Mouse (Mus musculus): ENCODE results near the gene Ano1.

Gene Ano1

DNA sequence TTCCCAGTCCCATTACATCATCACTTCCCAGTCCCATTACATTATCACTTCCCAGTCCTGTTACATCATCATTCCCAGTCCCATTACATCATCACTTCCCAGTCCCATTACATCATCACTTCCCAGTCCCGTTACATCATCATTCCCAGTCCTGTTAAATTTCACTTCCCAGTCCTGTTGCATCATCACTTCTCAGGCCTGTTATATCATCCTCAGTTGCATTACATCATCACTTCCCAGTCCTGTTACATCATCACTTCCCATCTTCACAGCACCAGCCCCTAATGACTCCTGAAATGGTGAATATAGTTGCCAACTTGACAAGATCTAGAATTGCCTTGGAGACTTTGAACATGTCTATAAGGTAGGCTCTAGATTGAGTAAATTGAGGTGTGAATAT, 17.1 kb upstream of the Ano1 start:
- in situ Hi-C loops (cut with MboI, MseI), result no loop called here

DNA sequence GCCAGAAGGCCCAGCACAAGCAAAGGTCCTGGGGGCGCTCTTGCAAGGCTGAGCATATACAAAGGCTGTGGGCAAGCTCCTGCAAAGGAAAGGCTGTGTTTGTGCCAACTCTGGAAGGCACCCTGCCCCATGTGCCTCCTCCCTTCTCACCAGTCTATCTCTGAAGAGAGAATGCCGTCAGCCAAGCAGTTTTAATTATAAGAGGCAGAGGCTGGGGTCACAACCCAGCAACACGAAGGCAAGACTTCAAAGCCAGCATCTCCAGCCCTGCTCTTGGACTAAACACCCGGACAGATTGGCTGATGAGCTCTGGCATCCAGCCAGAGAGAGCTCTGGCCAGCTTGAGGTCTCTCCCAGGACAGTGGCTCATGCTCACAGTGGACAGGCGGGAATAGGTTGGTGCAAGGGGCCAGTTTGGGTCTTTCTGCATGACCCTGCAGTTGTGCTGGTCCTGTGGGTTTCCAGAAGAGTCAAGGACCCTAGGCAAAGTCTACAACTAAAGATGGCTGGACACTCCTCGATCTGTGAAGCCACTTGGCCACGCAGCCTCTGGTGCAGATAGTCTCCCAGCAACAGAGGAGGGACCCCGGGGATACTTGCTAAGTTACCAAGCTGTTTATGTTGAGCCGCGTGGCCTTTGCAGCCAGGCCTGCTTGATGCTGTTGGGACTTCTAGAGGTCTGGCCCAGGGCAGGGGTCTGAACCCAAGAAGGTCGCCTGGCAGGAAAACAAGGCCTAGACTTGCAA, 12.9 kb upstream of the Ano1 start:
- in situ Hi-C loops (cut with MboI, MseI), result no loop called here

DNA sequence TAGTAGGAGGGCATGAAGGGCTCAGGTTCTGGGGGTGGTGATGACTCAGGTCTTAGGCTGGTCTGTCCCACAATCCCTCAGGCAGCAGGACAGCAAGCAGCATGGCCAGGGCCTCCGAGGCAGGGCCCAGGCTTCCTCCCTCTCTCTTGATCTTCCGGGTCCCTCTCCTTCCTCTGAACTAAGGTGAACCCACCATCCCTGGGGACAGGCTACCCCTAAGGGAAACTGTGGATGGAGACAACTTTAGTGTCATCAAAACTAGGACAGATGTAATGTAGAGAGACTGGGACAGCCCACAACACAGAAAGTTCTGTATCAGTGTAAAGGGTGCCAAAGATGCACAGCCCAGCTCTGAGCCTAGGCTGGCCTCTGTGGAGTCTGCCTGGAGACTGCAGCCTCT, 12.2 kb upstream of the Ano1 start:
- in situ Hi-C loops (cut with MboI, MseI), result no loop called here

DNA sequence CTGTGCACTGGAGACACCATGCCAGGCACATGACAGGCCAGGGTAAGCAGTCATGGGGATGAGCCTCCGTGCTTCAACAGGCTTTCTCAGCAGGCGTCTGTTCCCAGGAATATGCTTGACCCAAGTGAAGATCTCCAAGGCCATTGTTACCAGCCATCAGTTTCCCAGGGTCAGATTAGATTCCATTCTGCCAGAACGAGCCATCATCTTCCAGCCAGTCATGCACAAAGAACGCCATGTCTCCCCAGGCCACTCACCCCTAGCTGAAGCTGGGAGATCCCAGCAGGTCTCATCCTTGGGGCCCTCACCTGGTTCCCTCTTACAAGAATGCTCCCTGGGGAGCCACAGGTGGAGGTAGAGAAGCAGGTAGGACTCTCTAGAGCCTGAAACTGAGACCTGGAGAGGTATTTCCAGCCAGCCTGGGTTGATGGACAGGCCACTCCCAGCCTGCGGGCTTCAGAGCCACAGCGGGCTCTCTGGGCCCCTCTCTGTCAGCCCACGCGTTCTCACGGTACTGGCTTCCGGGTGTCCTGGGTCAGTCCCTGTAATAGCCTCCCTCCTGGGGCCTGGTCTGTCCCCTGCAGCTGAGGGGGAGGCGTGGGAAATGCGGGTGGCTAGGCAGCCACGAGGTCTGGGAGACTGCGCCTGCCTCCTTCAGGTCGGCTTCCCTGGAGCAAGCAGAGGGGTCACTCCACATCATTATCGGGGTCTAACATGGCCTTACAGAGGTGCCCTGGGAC, 10.9 kb upstream of the Ano1 start:
- in situ Hi-C loops (cut with MboI, MseI), result no loop called here

DNA sequence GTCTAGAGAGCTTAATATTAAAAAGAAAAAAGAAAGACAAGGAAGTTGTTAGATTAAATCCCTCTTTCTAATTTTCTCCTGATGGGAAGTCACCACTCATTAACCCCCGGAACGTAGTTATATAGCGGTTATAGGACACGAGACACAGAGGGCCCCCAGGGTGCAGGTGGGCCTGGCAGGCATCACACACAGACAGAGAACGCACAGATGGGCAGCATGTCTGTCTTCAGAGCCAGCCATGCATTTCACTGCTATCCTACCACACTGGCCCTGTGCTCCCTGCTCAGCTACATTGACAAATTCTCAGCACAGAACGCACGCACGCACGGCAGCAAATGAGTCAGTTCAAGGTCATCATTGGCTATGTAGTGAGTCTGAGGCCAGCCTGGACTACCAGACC, 8.5 kb upstream of the Ano1 start:
- in situ Hi-C loops (cut with MboI, MseI), result no loop called here

DNA sequence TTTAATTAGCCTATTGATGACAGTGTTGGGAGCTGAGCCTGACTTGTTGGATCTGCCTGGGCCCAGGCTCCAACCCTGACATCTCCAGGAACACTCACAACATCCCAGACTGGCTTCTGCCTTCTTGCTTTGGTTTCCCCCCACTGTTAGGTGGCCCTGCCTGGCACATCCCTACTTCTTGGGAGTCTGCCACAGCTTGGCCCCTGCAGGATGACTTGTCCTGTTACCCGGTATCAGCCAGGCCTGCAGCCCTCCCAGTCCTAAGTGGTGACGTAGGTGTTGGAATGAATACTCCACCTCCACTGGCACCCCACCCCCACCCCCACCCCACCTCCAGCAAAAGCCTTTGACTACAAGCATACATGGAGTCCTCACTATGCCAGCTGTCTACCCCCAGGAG, 7.7 kb upstream of the Ano1 start:
- in situ Hi-C loops (cut with MboI, MseI), result no loop called here

DNA sequence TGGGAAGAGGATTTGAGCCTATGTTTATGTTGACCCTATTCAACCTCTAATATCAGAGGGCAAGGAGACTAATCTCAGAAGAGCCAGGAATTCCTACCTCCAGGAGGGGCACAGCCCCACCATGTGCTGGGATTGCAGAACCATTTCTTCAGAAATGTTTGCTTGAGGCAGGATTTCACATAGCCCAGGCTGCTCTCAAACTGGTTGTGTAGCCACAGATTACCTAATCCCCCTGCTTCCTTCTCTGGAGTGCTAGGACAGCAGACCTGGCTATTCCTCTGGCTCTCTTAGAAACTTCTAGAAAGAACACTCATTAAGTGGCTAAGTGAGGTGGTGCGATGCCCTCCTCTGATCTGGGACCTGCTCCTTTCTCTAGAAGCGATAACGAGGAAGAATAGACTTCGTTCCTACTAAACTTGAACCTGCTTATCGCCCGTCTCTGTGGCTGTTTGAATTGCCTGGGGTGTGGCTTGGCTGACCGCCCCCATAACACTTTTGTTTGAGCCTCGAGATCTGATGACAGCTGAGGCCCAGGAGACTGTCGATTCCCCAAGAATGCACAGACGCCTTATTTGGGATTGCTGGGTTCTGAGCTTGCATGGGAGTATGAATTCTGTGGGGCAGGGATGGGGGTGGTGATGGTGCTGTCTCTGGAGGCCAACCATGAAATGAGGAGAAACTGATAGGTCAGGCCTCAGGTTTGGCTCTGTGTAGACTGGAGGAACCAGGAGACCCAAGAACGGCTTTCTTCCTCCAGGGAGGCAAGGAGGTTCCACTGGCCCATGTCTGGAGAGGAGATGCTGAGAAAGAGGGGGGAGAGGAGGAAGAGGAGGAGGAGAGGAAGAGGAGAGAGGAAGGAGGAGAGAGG, 4.0 kb upstream of the Ano1 start:
- in situ Hi-C loops (cut with MboI, MseI), result no loop called here

DNA sequence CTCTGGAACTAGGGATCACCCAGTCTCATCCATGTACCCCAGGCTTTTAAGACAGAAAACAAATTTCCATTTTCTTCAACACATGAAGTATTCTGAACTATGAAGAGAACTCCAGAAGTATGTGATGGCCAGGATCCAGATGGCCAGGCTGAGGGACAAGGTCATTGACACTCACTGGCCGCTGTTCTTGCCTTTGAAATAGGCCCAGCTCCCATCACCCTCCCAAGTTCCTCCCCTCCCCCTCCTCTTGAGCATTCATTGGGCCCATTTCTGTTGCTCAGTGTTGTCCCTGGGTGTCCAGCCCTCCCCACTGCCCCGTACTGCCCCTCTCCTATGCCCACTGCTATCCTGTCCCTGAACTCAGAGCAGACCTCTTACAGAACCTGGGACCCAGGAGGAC, 2.9 kb upstream of the Ano1 start:
- in situ Hi-C loops (cut with MboI, MseI), result no loop called here

DNA sequence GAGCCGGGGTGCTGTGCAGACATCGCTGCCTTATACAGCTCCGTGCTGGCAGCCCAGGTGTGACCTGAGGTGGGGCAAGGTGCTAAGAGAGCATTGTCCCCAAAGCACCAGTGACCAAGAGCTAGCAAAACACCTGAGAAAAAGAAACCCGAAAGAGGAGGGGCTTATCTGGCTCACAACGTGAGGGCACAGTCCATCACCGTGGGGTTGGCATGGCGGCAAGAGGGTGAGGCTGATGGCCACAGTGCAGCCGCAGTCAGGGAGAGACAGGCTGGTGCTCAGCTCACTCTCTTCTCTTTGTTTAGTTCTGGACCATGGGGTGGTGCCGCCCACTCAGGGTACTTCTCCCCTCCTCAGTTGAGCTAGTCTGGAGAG, 1.9 kb upstream of the Ano1 start:
- in situ Hi-C loops (cut with MboI, MseI), result no loop called here

DNA sequence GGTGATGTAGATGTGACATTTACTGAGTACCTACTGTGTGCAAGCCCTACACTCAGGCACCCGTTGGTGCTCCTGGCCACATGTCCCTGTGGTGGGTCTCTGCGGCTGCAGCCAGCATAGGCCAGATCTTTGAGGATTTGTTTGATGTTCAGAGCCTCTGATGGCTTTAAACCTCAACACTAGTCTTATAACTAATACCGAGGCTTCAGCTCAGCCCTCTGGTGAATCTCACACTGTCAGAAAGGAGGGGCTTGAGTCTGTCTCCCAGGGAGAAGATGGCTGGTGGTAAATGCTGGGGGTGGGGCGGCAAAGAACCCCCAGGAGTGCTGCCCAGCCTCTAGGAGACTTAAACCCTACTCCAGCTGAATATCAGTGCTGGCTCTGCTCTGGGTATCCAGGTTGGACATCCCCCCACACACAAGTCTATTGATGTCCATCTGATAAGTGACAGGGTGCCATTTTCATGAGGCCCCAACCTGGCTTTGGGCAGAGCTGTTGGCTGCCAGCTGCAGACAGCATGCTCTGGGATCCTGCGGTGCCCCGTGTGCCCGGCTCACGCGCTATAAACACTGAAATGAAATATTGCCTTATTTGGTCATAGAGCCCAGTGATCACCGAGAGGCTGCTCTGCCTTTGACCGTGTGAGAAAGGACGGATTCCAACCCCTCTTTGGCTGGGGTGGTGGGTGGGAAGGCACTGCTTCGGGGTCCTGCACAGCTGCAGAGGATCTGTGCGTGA, 1.3 kb upstream of the Ano1 start:
- in situ Hi-C loops (cut with MboI, MseI), result no loop called here

DNA sequence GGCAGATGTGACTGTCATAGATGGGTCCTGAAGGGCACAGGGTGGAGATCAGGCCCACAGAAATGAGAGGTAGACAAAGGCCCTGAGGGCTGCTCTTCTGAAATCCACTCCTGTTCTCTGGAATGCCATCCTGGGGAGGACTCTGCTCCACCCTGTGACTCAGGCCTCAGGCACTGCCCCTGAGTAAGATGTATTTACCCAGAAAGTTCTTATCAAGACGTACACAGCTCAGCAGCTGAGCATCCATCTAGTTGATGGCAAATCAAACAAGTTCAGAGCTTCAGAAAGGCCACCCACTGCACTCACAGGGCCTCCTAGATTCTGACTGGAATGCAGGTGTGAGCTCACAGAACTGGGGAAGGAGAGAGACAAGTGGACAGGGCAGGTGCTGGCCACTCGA, 4.0 kb downstream of the Ano1 start:
- in situ Hi-C loops (cut with MboI, MseI), result no loop called here

DNA sequence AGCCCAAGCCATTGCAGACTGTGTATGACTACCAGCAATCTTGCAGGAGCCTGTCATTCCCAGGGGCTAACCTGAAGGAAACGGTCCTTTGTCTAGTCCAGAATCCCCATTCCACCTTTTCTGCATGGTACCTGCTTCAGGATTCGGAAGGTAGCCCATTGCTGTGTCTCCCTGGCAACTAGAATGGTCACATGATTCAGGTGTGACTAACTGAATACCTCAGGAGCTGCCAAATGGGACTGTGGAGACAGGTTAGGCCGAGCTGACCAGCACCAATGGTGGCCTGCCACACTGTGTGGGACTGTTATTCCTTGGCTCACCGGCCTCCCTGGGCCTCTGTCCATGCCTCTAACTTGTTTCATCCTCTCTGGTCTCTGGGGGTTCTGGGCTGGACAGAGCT, 5.3 kb downstream of the Ano1 start:
- in situ Hi-C loops (cut with MboI, MseI), result no loop called here

DNA sequence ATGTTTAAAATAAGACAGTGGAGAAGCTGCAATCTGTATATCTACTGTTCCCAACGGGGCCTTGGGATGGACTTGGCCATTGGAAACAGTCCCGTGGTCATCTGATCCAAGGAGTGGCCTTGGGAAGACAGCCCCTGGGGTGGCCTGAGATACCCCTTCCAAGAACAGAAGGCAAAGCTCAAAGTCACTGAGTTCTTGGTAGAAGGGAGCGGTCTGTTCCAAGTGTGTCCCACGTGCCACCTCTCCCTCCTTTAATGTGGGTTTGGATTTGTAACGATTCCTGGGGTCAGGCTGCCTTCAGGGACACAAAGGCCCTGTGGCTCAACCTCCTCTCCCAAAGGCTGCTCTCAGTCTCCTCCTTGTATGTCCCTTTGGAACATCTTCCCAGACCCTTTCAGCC, 7.9 kb downstream of the Ano1 start:
- in situ Hi-C loops (cut with MboI, MseI), result no loop called here

DNA sequence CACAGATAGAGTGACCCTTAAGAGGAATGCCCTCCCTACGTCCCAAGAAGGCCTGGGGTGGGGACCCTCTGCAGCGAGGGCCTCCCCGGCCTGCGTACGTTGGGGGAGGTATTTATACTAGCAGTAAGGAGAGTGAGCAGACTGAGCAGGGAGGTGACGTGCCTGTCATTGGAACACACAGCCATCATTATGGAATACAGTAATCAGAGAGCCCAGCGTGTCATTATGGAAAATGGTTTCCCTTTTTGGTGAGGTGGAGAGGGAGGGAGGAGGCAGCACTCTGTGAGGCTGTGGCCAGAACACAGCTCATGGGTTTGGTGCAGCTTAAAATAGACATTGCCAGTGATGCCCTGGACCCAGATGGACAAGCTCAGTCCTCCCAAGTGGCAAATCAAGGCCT, 11.1 kb downstream of the Ano1 start:
- in situ Hi-C loops (cut with MboI, MseI), result no loop called here

DNA sequence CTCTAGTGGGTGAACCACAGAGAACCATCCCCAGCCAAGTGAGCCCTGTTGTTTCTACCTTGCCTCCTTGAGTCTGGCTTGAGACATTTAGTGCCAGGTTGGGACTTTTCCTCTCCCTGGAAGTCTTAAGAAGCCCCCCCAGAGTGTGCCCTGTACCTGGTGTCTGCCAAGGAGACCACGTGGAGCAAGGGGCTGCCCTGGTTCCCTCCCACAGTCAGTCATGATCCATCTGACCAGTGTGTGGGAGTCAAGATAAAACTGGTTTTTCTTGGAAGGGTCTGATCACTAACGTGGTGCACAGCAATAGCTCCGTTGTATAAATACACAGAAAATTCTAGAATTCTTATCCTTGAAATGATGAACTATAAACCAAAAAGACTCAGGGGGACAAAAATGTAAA, 12.0 kb downstream of the Ano1 start:
- in situ Hi-C loops (cut with MboI, MseI), result no loop called here

DNA sequence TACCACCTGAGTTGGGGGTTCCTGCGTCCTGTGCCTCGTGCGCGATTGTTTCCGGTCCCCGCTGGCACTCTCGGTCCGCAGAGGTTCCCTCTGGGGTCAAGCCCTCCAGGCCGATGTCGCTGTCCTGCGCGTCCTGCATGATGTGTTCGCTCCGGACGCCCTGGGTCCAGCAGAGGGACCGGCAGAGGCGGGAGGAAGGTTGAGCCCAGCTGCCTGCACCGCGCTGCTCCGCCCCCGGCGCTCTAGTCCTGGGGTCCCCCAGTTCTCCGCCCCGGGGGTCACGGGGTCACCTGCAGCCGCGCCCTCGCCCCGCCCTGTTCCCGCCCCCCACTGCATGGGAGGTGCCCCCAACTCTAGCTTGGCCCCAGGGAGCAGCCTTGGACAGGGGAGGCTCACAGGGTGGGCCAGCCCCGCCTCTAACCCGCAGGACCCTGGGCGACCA, 13.4 kb downstream of the Ano1 start:
- in situ Hi-C loops (cut with MboI, MseI), result no loop called here

DNA sequence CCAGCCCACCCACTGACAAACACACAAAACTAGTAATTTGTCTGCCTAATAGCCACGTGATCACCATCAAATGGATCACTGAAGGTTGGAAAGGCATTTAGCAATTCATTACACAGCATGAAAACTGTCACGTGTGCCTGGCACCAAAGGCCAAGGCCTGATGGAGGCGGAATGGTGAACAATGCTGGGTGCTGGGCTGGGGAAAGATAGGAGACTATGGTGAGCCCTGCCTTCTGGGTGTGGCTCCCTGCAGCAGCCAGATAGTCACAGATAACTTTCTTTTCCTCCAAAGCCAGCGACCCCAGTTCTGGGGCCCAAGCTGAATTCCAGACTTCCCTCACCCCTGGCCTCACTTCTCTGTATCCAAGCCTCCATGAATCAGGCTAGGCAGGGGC, 19.9 kb downstream of the Ano1 start:
- in situ Hi-C loops (cut with MboI, MseI), result no loop called here

DNA sequence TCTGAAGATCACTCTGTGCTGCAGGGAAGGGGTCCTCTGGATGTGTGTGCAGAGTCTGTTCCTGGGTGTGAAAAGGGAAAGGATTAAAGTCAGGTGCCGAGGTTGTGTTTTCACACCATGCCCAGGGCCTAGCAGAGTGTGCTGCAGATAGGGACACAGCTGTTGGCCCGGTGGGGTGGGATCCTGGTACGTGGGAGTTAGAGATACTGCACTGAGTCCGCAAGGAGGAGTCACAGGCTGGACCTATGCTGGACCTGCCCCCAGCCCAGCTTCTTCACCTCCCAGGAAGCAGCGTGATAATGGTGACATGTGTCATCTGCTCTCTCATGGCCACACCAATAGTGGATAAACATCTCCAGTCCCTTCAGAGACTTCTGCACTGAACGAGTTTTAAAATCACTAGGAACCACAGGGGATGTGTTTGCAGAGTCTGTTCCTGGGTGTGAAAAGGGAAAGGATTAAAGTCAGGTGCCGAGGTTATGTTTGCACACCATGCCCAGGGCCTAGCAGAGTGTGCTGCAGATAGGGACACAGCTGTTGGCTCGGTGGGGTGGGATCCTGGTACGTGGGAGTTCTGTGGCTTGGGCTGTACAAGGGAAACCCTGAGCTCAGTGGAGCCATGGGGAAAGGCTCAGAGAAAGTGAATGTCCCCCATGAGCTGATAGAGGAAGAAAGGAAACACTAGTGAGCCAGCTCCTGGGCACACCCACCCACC, 20.4 kb downstream of the Ano1 start:
- in situ Hi-C loops (cut with MboI, MseI), result no loop called here

DNA sequence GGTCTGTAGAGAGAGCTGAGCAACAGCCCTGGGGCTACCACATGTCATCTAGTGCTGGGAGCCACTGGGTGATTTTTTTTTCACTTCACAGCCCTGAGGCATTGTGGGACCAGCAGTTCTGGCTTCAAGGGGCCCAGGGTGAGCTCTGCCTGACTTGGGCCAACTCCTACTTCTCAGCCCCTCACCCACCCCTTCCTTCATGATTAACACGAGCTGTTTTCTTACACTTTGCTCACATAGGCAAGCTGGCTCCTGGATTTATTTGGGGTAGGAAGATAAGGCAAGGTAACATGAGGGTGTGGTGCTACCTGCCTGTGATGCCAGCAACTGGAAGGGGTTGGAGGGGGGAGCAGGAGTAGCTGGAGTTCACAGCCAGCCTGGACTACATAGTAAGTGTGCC, 27.5 kb downstream of the Ano1 start:
- in situ Hi-C loops (cut with MboI, MseI), result no loop called here

DNA sequence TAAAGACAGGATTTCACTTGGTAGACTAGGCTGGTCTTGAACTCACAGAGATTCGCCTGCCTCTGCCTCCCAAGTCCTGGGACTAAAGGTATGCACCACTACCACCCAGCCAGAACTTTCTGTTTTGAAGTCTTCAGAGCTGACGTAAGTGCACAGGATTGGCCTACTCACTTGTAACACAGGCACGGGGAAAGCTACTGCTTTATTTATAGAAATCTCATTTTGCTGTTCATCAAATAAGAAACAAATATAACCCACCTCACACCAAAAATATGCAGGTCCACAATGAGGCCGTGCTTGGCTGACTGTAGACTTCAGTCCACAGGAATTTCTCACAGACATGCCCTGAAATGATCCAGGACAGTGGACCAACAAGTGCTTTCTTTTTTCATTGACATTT, 31.8 kb downstream of the Ano1 start:
- in situ Hi-C loops (cut with MboI, MseI), result no loop called here

DNA sequence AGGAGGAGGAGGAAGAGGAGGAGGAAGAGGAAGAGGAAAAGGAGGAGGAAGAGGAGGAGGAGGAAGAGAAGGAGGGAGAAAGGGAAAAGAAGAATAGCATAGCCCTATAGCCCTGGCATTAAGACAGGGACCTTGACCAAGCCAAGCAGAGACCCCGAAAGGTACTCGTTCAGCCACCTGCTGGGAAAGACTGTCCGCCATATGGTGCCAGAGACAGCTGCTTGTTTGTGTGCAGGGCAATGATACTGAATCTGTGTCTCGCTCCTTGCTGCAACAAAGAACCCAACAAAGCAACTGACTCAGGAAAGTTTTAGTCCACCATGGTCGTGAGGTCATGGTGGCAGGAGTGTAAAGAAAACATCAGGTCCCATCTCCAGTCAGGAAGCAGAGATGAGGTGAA, 34.0 kb downstream of the Ano1 start:
- in situ Hi-C loops (cut with MboI, MseI), result no loop called here

Data from T-helper 1 cell (primary cell).